Mouse (Mus musculus): Measurements from ENCODE around the gene Tex38.

Tex38 gene

GRCm38 (mm10) chr4:115780918-115781317 lies at the start of gene Tex38:
Gene Tex38, minus strand, starts transcription at chr4:115781018.
- in situ Hi-C loops (cut with MboI, MseI), result no loop called here

- in situ Hi-C loops (cut with MboI, MseI), result loop anchor here (5.0 to 10.0 kb wide), 2 partner anchors 88 to 724 kb away; partner anchors contain the start of genes Gpbp1l1 and Tmem69
Observed at GRCm38 (mm10) chr4:115830491-115830890, 49.7 kb upstream of the Tex38 start.

GRCm38 (mm10) chr4:115828572-115828902 lies 47.7 kb upstream of the Tex38 start:
- in situ Hi-C loops (cut with MboI, MseI), result no loop called here

GRCm38 (mm10) chr4:115827888-115828571 lies 47.2 kb upstream of the Tex38 start, which contains the start of gene Mob3c:
Gene Mob3c, plus strand, starts transcription at chr4:115828092.
- in situ Hi-C loops (cut with MboI, MseI), result no loop called here

- in situ Hi-C loops (cut with MboI, MseI), result no loop called here
Observed at GRCm38 (mm10) chr4:115827535-115827887, 46.7 kb upstream of the Tex38 start.

- in situ Hi-C loops (cut with MboI, MseI), result no loop called here
Observed at GRCm38 (mm10) chr4:115827066-115827465, 46.2 kb upstream of the Tex38 start.

- in situ Hi-C loops (cut with MboI, MseI), result no loop called here
Observed at GRCm38 (mm10) chr4:115825271-115825670, 44.5 kb upstream of the Tex38 start.

GRCm38 (mm10) chr4:115824178-115824577 lies 43.4 kb upstream of the Tex38 start:
- in situ Hi-C loops (cut with MboI, MseI), result no loop called here

GRCm38 (mm10) chr4:115821928-115822327 lies 41.1 kb upstream of the Tex38 start:
- in situ Hi-C loops (cut with MboI, MseI), result no loop called here

- in situ Hi-C loops (cut with MboI, MseI), result no loop called here
Observed at GRCm38 (mm10) chr4:115821431-115821830, 40.6 kb upstream of the Tex38 start.

GRCm38 (mm10) chr4:115820944-115821343 lies 40.1 kb upstream of the Tex38 start:
- in situ Hi-C loops (cut with MboI, MseI), result no loop called here

- in situ Hi-C loops (cut with MboI, MseI), result no loop called here
Observed at GRCm38 (mm10) chr4:115820199-115820598, 39.4 kb upstream of the Tex38 start.

- in situ Hi-C loops (cut with MboI, MseI), result no loop called here
Observed at GRCm38 (mm10) chr4:115815606-115816005, 34.8 kb upstream of the Tex38 start.

- in situ Hi-C loops (cut with MboI, MseI), result no loop called here
Observed at GRCm38 (mm10) chr4:115812326-115812725, 31.5 kb upstream of the Tex38 start.

GRCm38 (mm10) chr4:115799981-115800380 lies 19.2 kb upstream of the Tex38 start:
- in situ Hi-C loops (cut with MboI, MseI), result no loop called here

- in situ Hi-C loops (cut with MboI, MseI), result no loop called here
Observed at GRCm38 (mm10) chr4:115795360-115795759, 14.5 kb upstream of the Tex38 start.

GRCm38 (mm10) chr4:115790864-115791263 lies 10.0 kb upstream of the Tex38 start:
- in situ Hi-C loops (cut with MboI, MseI), result no loop called here

- in situ Hi-C loops (cut with MboI, MseI), result no loop called here
Observed at GRCm38 (mm10) chr4:115785511-115786034, 4.8 kb upstream of the Tex38 start.

- in situ Hi-C loops (cut with MboI, MseI), result no loop called here
Observed at GRCm38 (mm10) chr4:115784769-115785510, 4.1 kb upstream of the Tex38 start, which contains the start of gene Atpaf1. Gene Atpaf1, plus strand, starts transcription at chr4:115784812.

GRCm38 (mm10) chr4:115782026-115782805 lies 1.4 kb upstream of the Tex38 start:
- in situ Hi-C loops (cut with MboI, MseI), result no loop called here

GRCm38 (mm10) chr4:115780269-115780668 lies 549 bp downstream of the Tex38 start:
- in situ Hi-C loops (cut with MboI, MseI), result no loop called here

- in situ Hi-C loops (cut with MboI, MseI), result no loop called here
Observed at GRCm38 (mm10) chr4:115777627-115778026, 3.2 kb downstream of the Tex38 start.
